Mouse (Mus musculus): Measurements from ENCODE around the gene Gsdmc3. TPM values are rescaled to one million over a fixed set of nuclear protein-coding genes. Genes with fewer than 3 reads are reported as not detected.
"Not testable (repeated sequence)": the region's sequence is repeated elsewhere in the genome, so short reads cannot be mapped to it uniquely, and the experiment has no call there.

Gene Gsdmc3
- polyA plus RNA-seq, 1 experiment from 2014 or later: 0.17 TPM

DNA sequence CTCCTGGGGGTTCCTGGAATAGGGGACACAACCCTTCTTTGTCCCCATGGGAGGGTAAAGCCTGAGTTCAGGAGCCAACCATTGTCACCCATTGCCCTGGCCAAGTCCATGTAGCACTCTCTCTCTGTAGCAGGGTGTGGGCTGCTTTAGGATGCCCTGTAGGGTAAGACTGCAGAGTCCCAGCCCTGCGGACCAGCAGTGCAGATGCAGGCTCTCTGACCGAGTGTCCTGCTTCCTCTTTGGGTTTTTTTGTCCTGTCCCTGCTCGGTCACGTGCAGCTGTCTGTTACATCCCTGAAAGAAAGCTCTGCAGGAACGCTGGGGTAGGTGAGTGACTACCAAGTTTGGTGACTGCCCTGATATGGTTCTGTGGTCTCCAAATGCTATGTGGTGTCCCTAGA, 10.1 kb upstream of the Gsdmc3 start:
- H3K9me3 ChIP-seq (ENCODE audit: control insufficient read depth, low read length): not testable (repeated sequence)

DNA sequence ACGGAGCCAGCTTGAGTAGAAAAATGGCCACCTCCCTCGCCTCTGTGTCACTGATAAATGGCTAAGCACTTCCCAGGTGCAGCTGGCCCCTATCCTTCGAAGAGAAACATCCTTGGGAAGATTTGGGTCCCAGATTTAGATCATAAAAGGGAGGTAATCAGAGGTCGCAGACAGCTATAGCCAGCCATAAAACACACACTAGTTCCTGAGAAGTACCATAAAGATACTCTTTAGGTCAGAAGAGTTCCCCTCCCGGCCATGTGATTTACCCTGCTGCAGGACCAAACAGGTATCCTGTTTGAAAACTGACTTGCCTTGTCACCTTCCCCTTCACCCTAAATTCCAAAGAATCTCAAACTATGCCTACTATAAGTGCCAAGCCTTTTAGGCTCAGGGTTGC, 9.6 kb upstream of the Gsdmc3 start:
- H3K27ac ChIP-seq (replicated peaks; ENCODE audit: low read depth, low read length): not testable (repeated sequence)
- WGBS: no CpG with 5 or more reads among the region's 5 CpGs

More for the DNA sequence above, 10.1 kb upstream of the Gsdmc3 start:
- ATAC-seq (ENCODE audit: low read depth); DNase-seq (ENCODE audit: low spot score); H3K4me3 ChIP-seq (ENCODE audit: low read depth, low read length); H3K27ac ChIP-seq (replicated peaks; ENCODE audit: low read depth, low read length); H3K9ac ChIP-seq (ENCODE audit: low read depth, low read length); H3K4me1 ChIP-seq (ENCODE audit: control insufficient read depth, insufficient read depth, low read length); H3K36me3 ChIP-seq (ENCODE audit: control insufficient read depth, insufficient read depth, low read length); H3K4me2 ChIP-seq (ENCODE audit: low read depth, low read length); H3K27me3 ChIP-seq (replicated peaks; ENCODE audit: control insufficient read depth, insufficient read depth, low read length): not testable (repeated sequence)
- 86% methylated on average over 3 of the region's 5 CpGs for WGBS

DNA sequence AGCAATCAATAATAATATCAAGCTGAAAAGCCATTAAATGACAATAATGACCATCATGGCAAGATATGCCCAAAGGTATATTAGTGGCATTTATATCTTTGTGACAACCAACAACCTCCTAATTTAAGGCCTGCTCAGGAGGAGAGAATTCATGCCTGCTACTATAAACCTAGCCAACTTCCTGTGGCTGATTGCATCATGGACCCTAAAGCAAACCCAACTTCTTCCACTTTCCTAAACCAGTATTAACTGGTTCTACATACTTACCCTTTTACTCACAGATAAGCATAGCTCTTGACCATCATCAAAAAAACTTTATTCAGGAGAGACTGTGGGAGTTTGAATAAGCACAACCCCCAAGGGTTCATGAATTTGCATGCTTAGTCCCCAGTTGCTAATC, 2.2 kb downstream of the Gsdmc3 start:
- H3K27ac ChIP-seq (replicated peaks; ENCODE audit: low read depth, low read length); H3K4me2 ChIP-seq (ENCODE audit: low read depth, low read length); DNase-seq (ENCODE audit: low spot score); H3K9ac ChIP-seq (ENCODE audit: low read depth, low read length); H3K4me1 ChIP-seq (ENCODE audit: control insufficient read depth, insufficient read depth, low read length); H3K4me3 ChIP-seq (ENCODE audit: low read depth, low read length); H3K36me3 ChIP-seq (ENCODE audit: control insufficient read depth, insufficient read depth, low read length); H3K9me3 ChIP-seq (ENCODE audit: control insufficient read depth, low read length); H3K27me3 ChIP-seq (replicated peaks; ENCODE audit: control insufficient read depth, insufficient read depth, low read length); ATAC-seq (ENCODE audit: low read depth): not testable (repeated sequence)

More for the DNA sequence above, 9.6 kb upstream of the Gsdmc3 start:
- DNase-seq (ENCODE audit: low spot score); ATAC-seq (ENCODE audit: low read depth); H3K9ac ChIP-seq (ENCODE audit: low read depth, low read length); H3K36me3 ChIP-seq (ENCODE audit: control insufficient read depth, insufficient read depth, low read length); H3K4me3 ChIP-seq (ENCODE audit: low read depth, low read length); H3K27me3 ChIP-seq (replicated peaks; ENCODE audit: control insufficient read depth, insufficient read depth, low read length); H3K4me2 ChIP-seq (ENCODE audit: low read depth, low read length); H3K9me3 ChIP-seq (ENCODE audit: control insufficient read depth, low read length); H3K4me1 ChIP-seq (ENCODE audit: control insufficient read depth, insufficient read depth, low read length): not testable (repeated sequence)

DNA sequence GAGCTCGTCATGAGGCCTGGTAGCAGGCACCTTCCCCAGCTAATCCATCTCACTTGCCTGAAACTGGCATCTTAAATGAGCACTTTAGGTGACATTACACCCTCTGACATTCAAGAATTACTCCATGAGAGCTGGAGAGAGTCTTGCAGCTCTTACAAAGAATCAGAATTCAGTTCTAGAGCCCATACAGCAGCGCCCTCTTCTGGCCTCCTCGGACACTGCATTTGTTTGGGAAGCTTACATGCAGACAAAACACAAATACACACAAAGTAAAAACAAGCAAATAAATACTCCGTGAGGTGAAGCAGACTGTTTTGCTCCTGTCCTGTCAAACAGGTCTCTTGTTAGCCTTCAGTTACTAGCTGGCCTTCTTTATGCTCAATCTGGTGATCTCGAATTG, 16.4 kb downstream of the Gsdmc3 start:
- WGBS: 44% methylated on average over 5 of the region's 5 CpGs

More for the DNA sequence above, 16.4 kb downstream of the Gsdmc3 start:
- H3K36me3 ChIP-seq (ENCODE audit: control insufficient read depth, insufficient read depth, low read length); H3K9me3 ChIP-seq (ENCODE audit: control insufficient read depth, low read length); H3K27me3 ChIP-seq (replicated peaks; ENCODE audit: control insufficient read depth, insufficient read depth, low read length); ATAC-seq (ENCODE audit: low read depth); H3K27ac ChIP-seq (replicated peaks; ENCODE audit: low read depth, low read length); H3K4me1 ChIP-seq (ENCODE audit: control insufficient read depth, insufficient read depth, low read length); H3K4me3 ChIP-seq (ENCODE audit: low read depth, low read length); H3K9ac ChIP-seq (ENCODE audit: low read depth, low read length); H3K4me2 ChIP-seq (ENCODE audit: low read depth, low read length); DNase-seq (ENCODE audit: low spot score): not testable (repeated sequence)

Other genes with a start within 250 kb of the Gsdmc3 start
- not detected in 2 replicates for gene Gsdmc2, start 33.4 kb downstream of the Gsdmc3 start, polyA plus RNA-seq (2014; fragmentation: Nextera tagmentation; extraction: Ambion mirVana)
- gene Gsdmc4, start 33.7 kb upstream of the Gsdmc3 start, polyA plus RNA-seq (2014; fragmentation: Nextera tagmentation; extraction: Ambion mirVana): 0.13 TPM in 1 of 2 replicates, not detected in the other
- 62.8 and 68.7 TPM in 2 replicates for gene Fam49b, start 181.9 kb upstream of the Gsdmc3 start, polyA plus RNA-seq (2014; fragmentation: Nextera tagmentation; extraction: Ambion mirVana)